Mouse (Mus musculus): ENCODE measurements at regions not wholly inside any gene's neighbourhood (a gene's known extent, or its start where the extent isn't known, plus 50 kb on each side); places are given as distances from the start of the nearest gene placed in this dataset.

DNA sequence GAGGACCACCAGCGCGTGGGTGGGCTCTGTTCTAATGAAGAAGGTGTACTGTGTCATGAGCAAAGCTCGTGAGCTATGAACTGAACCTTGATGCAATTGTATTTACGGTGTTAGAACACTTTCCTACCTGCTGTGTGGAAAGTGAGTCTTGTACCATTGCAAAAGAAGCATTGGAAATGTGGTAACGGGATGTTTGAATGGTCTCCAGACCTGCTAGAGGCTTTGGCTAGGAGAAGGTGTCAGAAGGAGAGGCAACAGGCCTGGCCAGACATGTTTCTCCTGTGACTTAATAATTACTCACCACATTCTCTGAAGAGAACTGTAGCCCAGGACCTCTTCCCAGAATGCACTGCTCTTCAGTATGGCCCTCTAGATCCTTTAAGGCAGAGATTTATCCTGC, 51.3 kb upstream of the Slc45a1 start:
- DNase-seq: no peak

More for the DNA sequence above, 51.3 kb upstream of the Slc45a1 start:
- Histone ChIP-seq H3K27me3 (replicated peaks; ENCODE audit: control insufficient read depth, insufficient read depth, low read length) (no peaks in the 10 kb centered on the region), H3K27ac (ENCODE audit: insufficient read depth, low read depth, low read length) (no peak overlapping the region), H3K36me3 (ENCODE audit: control insufficient read depth, insufficient read depth, low read length) (no peaks in the 10 kb centered on the region), H3K4me3 (ENCODE audit: insufficient read depth, low read depth, low read length) (no peak overlapping the region), H3K4me1 (ENCODE audit: control insufficient read depth, insufficient read depth, low read length) (peaks cover 25% of the 10 kb centered on the region)
- WGBS: 93% methylated on average over 5 of the region's 5 CpGs
- TF ChIP-seq CTCF (conservative IDR thresholded peaks at IDR 0.05; ENCODE audit: insufficient read depth, insufficient read length, low read depth, low read length) (no peak), POLR2A (IDR thresholded peaks at IDR 0.05; ENCODE audit: low read depth, low read length) (no peak)

All from kidney, adult 2 months (tissue).